8 mouse cellular contexts compared by ENCODE assay signal in the genomic region with DNA sequence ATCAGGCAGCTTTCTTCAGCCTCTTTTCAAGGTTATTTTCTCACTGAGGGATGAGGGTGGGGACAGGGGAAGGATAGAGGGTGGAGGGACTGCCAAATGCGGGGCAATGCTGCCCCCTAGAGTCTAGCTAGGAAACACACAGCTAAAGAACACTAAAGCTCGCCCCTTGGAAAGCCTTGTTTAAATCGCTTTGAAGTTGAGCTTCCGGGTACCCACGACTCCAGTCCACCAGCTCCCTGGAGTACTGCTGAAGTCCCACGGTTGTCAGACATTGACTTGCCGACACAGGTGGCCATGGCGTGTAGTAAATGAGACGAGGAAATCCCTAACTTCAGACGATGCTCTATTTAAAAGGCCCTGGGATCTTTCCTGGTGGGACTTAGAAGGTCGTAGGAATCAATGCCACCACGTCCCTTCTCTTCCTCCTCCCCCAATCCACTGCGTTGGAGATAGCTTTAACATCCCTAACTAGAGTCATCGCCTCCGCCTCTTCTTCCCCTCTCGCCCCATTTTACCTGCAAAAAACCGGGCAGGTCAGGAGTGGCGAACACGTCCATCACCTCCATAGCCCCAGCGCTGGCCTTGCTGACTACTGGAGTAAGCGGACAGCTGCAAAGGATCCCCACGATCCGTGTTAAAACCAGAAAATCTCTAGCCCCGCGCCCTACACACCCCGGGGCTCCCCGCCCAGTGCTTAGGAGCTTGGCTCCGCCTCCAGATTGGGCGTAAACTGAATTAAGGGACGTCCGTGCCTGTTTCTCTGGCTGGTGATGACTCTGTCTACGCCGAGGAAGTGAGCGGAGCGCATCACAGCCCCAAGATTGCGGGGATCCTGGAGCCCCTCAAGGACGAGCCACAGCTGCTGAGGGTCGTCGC. TPM values are rescaled to one million over a fixed set of nuclear protein-coding genes. Genes with fewer than 3 reads are reported as not detected.
A peak's percentile ranks its signal among the peaks of the same experiment; 100 is the strongest.
DNase-seq lines count a peak whose midpoint lies in the region; ATAC-seq lines count a peak whose summit lies in the region.

No protein-coding gene starts in this region.

- no peaks in the 10 kb centered on the region for H3K79me2 ChIP-seq in macrophage (ENCODE audit: inconsistent target)

- peak overlapping the region; percentile 76 for H3K27ac ChIP-seq in hindbrain, embryonic 15.5 days (replicated peaks)
- peak overlapping the region; percentile 57 for H3K27ac ChIP-seq in macrophage

- DNase-seq in R1 (ENCODE audit: low read depth, low spot score), result peak; percentile 94
- peak; percentile 70 to 78 for DNase-seq in cerebellum, postnatal 14 days
- peak; percentile 78 for DNase-seq in frontal cortex, postnatal 36 days (ENCODE audit: low spot score in 2 of 2)
- peak; percentile 64 to 70 for DNase-seq in left cerebral cortex, adult 18-20 months (ENCODE audit: low spot score in 2 of 2)
- DNase-seq in retina, postnatal 7 days (ENCODE audit: low read depth, low spot score), result peak; percentile 52
- peak; percentile 59 for DNase-seq in urinary bladder, adult 2 months (ENCODE audit: low spot score)

- peak overlapping the region; percentile 95 for H3K4me2 ChIP-seq in hindbrain, embryonic 15.5 days

- no peaks in the 10 kb centered on the region for H3K36me3 ChIP-seq in hindbrain, embryonic 15.5 days
- no peaks in the 10 kb centered on the region; the same call in 1 of the 2 replicates for H3K36me3 ChIP-seq in macrophage (ENCODE audit: inconsistent target)

- H3K9me3 ChIP-seq in hindbrain, embryonic 15.5 days, result no peaks in the 10 kb centered on the region

- H3K4me3 ChIP-seq in hindbrain, embryonic 15.5 days, result peak overlapping the region; percentile 76
- peak overlapping the region; percentile 78 for H3K4me3 ChIP-seq in macrophage (ENCODE audit: inconsistent target)

- under 1% methylated on average over 39 of the region's 39 CpGs for WGBS in hindbrain, embryonic 15.5 days
- WGBS in macrophage (ENCODE audit: missing documents), result under 1% methylated on average over 39 of the region's 39 CpGs

- H3K27me3 ChIP-seq in hindbrain, embryonic 15.5 days, result no peaks in the 10 kb centered on the region

- peak overlapping the region; percentile 76 for H3K9ac ChIP-seq in hindbrain, embryonic 15.5 days

- peaks cover 16% of the 10 kb centered on the region for H3K4me1 ChIP-seq in hindbrain, embryonic 15.5 days (replicated peaks)

- peak; percentile 47 for ATAC-seq in hindbrain, embryonic 15.5 days (ENCODE audit: low FRiP score, low read depth)

RNA-seq across cellular contexts. Expression of a gene that starts 1.0 kb away (rescaled TPM):
- 20.0 TPM in 2 replicates for polyA plus RNA-seq in hindbrain, embryonic 15.5 days (2015; fragmentation: Nextera tagmentation; extraction: Ambion mirVana)
- total RNA-seq in left cerebral cortex, adult 18-20 months (2021), result 10 to 100 TPM; 17.4 to 17.5 TPM
- 10 to 100 TPM in 15 of 26 experiments, 1 to 10 TPM in 11; 3.0 to 48.1 (median 11.1) TPM for total RNA-seq in macrophage (2018; cell fraction: chromatin; rRNA removed)
- 10 to 100 TPM in 9 of 26 experiments, 1 to 10 TPM in 17; 2.1 to 20.8 (median 8.9) TPM for total RNA-seq in macrophage (2018; cell fraction: cytosol; rRNA removed)
- 10 to 100 TPM in 11 of 26 experiments, 1 to 10 TPM in 15; 3.0 to 34.8 (median 8.7) TPM for total RNA-seq in macrophage (2018; cell fraction: nucleus; rRNA removed)
- 5.6 to 15.4 TPM (median 9.1 TPM) in 3 replicates for polyA plus RNA-seq in macrophage (2018)
- 10.8 and 13.1 TPM in 2 replicates for polyA plus RNA-seq in urinary bladder, adult 2 months (2012; rRNA removed)

RNA-seq across cellular contexts. Expression of a gene that starts 10.5 kb away (rescaled TPM):
- polyA plus RNA-seq in hindbrain, embryonic 15.5 days (2015; fragmentation: Nextera tagmentation; extraction: Ambion mirVana), result 8.6 and 10.5 TPM in 2 replicates
- 1 to 10 TPM; 7.9 to 8.4 TPM for total RNA-seq in left cerebral cortex, adult 18-20 months (2021)
- total RNA-seq in macrophage (2018; cell fraction: chromatin; rRNA removed), result 10 to 100 TPM in 25 of 26 experiments, 1 to 10 TPM in 1; 8.8 to 47.1 (median 25.1) TPM
- 10 to 100 TPM in 23 of 26 experiments, 1 to 10 TPM in 3; 9.0 to 18.3 (median 13.4) TPM for total RNA-seq in macrophage (2018; cell fraction: cytosol; rRNA removed)
- total RNA-seq in macrophage (2018; cell fraction: nucleus; rRNA removed), result 10 to 100 TPM in 22 of 26 experiments, 1 to 10 TPM in 4; 6.6 to 31.7 (median 19.1) TPM
- 10.0 to 13.7 TPM (median 11.9 TPM) in 3 replicates for polyA plus RNA-seq in macrophage (2018)
- polyA plus RNA-seq in urinary bladder, adult 2 months (2012; rRNA removed), result 13.5 and 15.8 TPM in 2 replicates

RNA-seq across cellular contexts. Expression of a gene that starts 52.3 kb away (rescaled TPM):
- 68.9 and 72.9 TPM in 2 replicates for polyA plus RNA-seq in hindbrain, embryonic 15.5 days (2015; fragmentation: Nextera tagmentation; extraction: Ambion mirVana)
- 10 to 100 TPM; 90.8 to 91.0 TPM for total RNA-seq in left cerebral cortex, adult 18-20 months (2021)
- total RNA-seq in macrophage (2018; cell fraction: chromatin; rRNA removed), result 100 to 1,000 TPM; 270 to 557 (median 405) TPM
- total RNA-seq in macrophage (2018; cell fraction: cytosol; rRNA removed), result 100 to 1,000 TPM in 6 of 26 experiments, 10 to 100 TPM in 20; 60.0 to 117 (median 90.2) TPM
- 100 to 1,000 TPM; 150 to 314 (median 228) TPM for total RNA-seq in macrophage (2018; cell fraction: nucleus; rRNA removed)
- 70.8 to 80.2 TPM (median 75.8 TPM) in 3 replicates for polyA plus RNA-seq in macrophage (2018)
- 85.6 and 91.4 TPM in 2 replicates for polyA plus RNA-seq in urinary bladder, adult 2 months (2012; rRNA removed)

Comparison
In these comparisons a context has a peak if more than half of its experiments do, and no peak if none do; other contexts are left out.
1. Peak in every context shown above with its lines: DNase-seq, ATAC-seq, H3K4me3 ChIP-seq and H3K27ac ChIP-seq.